Mouse (Mus musculus): ENCODE data around the gene Sirt4.
A peak's percentile ranks its signal among the peaks of the same experiment; 100 is the strongest.
"Not testable (repeated sequence)": the region's sequence is repeated elsewhere in the genome, so short reads cannot be mapped to it uniquely, and the experiment has no call there.

The Sirt4 gene

DNA sequence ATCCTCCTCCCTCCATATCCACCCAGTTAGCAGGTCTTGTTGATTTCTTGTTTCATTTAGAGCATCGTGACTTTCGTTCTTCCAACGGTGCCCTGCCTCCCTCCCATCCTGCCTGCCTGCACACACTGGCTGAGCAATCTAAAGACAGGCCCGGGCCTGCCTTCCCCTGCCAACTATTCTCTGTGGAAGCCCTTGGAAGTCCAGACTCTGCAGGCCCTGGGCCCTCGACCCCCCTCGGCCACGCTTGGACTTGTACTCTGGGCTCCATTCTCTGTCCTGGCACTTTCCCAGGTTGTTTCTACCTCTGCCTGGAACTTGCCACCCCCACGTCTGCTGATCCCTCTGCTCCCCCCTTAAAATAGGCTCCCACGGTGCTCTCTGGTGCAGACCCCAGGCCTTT lies 41.4 kb upstream of the Sirt4 start:
- H3K4me1 ChIP-seq (replicated peaks; ENCODE audit: low read depth, low read length), result peaks cover 93% of the 10 kb centered on the region
- H3K27me3 ChIP-seq (ENCODE audit: insufficient read depth, low read length), result no peaks in the 10 kb centered on the region
- 0 out of 2 replicates have a peak, but pooled peaks cover 2% of the 10 kb centered on the region for H3K36me3 ChIP-seq (ENCODE audit: insufficient read depth, low read length)
- H3K4me3 ChIP-seq (replicated peaks; ENCODE audit: low read length), result peak overlapping the region; percentile 41
- H3K9me3 ChIP-seq (ENCODE audit: low read length), result no peaks in the 10 kb centered on the region
- TF ChIP-seq NANOG (IDR thresholded peaks at IDR 0.05; ENCODE audit: borderline replicate concordance, low read length), result no peak
- TF ChIP-seq CTCF (conservative IDR thresholded peaks at IDR 0.05; ENCODE audit: low read length), result no peak
- no peak for TF ChIP-seq POU5F1 (IDR thresholded peaks at IDR 0.05; ENCODE audit: borderline replicate concordance, low read length)

DNA sequence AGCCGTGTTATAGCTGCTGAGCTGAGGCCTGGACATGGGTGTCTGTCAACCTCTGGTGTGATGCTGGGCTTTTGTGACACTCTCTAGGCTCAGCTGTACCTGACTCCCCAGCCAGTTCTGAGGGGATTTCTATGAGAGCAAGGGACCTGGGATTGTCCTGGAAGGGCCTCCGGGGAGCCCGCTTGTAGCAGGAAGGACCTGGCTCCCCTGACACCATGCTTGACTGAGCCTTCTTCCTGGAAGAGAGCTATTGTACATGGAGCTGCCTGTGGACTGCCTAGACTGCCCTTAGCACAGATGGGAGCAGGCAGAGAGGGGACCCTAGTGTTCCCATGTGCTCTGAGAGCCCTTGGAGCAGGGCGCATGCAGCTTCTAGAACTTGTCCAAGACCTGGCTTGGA lies 40.9 kb upstream of the Sirt4 start:
- 0 out of 2 replicates have a peak, but pooled peaks cover 2% of the 10 kb centered on the region for H3K36me3 ChIP-seq (ENCODE audit: insufficient read depth, low read length)
- H3K4me3 ChIP-seq (replicated peaks; ENCODE audit: low read length), result no peak overlapping the region
- H3K27me3 ChIP-seq (ENCODE audit: insufficient read depth, low read length), result no peaks in the 10 kb centered on the region
- no peak for TF ChIP-seq POU5F1 (IDR thresholded peaks at IDR 0.05; ENCODE audit: borderline replicate concordance, low read length)
- no peak for TF ChIP-seq CTCF (conservative IDR thresholded peaks at IDR 0.05; ENCODE audit: low read length)
- no peak for TF ChIP-seq NANOG (IDR thresholded peaks at IDR 0.05; ENCODE audit: borderline replicate concordance, low read length)
- no peaks in the 10 kb centered on the region for H3K9me3 ChIP-seq (ENCODE audit: low read length)
- peaks cover 93% of the 10 kb centered on the region for H3K4me1 ChIP-seq (replicated peaks; ENCODE audit: low read depth, low read length)

DNA sequence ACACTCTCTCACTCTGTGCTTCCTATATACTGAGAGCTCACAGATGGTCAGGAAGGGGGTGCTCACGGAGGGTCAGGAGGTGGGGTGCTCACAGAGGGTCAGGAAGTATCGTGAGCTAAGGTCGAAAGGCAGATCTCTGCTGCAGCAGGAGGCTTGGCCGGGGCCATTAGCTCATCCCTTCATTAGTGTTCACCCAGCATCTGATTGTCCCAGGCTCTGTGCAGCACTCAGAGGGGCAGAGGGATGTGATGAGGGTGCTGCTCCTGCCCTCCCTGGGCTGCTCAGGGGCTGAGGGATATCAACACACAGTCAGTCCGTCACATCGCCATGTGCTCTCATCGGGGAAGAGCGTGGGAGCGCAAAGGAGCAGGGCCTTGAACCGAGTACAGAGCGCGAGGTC lies 39.9 kb upstream of the Sirt4 start:
- TF ChIP-seq NANOG (IDR thresholded peaks at IDR 0.05; ENCODE audit: borderline replicate concordance, low read length) (no peak), POU5F1 (IDR thresholded peaks at IDR 0.05; ENCODE audit: borderline replicate concordance, low read length) (no peak), CTCF (conservative IDR thresholded peaks at IDR 0.05; ENCODE audit: low read length) (no peak; the same call in 1 of the 2 replicates)
- H3K9me3 ChIP-seq (ENCODE audit: low read length), result no peaks in the 10 kb centered on the region
- no peaks in the 10 kb centered on the region for H3K27me3 ChIP-seq (ENCODE audit: insufficient read depth, low read length)
- H3K4me3 ChIP-seq (replicated peaks; ENCODE audit: low read length), result peak overlapping the region; percentile 60
- H3K4me1 ChIP-seq (replicated peaks; ENCODE audit: low read depth, low read length), result peaks cover 90% of the 10 kb centered on the region
- 0 out of 2 replicates have a peak, but pooled peaks cover 2% of the 10 kb centered on the region for H3K36me3 ChIP-seq (ENCODE audit: insufficient read depth, low read length)

DNA sequence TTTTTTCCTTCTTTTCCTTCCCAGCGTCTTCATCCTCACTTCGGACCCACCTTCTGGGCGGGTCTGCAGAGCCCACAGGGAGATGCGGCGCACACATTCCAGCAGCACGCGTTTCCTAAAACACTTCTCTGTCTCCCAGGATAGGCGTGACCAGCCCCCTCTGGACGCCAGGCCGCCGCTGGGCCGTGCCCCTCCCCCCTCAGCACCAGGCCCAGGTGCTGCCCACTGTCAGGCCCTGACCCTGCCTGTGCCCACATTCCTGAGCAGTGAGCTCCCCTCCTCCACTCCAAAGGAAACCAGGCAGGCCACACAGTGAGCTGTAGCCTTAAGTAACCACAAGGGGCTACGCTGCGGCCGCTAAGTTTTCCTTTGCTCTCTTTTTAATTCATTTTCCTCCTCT lies 39.4 kb upstream of the Sirt4 start:
- Histone ChIP-seq H3K27me3 (ENCODE audit: insufficient read depth, low read length) (no peaks in the 10 kb centered on the region), H3K9me3 (ENCODE audit: low read length) (no peaks in the 10 kb centered on the region), H3K4me1 (replicated peaks; ENCODE audit: low read depth, low read length) (peaks cover 85% of the 10 kb centered on the region), H3K4me3 (replicated peaks; ENCODE audit: low read length) (peak overlapping the region; percentile 60), H3K36me3 (ENCODE audit: insufficient read depth, low read length) (peaks cover 2% of the 10 kb centered on the region; the same call in 1 of the 2 replicates)
- TF ChIP-seq NANOG (IDR thresholded peaks at IDR 0.05; ENCODE audit: borderline replicate concordance, low read length), result no peak
- TF ChIP-seq POU5F1 (IDR thresholded peaks at IDR 0.05; ENCODE audit: borderline replicate concordance, low read length), result no peak
- no peak; the same call in 1 of the 2 replicates for TF ChIP-seq CTCF (conservative IDR thresholded peaks at IDR 0.05; ENCODE audit: low read length)

DNA sequence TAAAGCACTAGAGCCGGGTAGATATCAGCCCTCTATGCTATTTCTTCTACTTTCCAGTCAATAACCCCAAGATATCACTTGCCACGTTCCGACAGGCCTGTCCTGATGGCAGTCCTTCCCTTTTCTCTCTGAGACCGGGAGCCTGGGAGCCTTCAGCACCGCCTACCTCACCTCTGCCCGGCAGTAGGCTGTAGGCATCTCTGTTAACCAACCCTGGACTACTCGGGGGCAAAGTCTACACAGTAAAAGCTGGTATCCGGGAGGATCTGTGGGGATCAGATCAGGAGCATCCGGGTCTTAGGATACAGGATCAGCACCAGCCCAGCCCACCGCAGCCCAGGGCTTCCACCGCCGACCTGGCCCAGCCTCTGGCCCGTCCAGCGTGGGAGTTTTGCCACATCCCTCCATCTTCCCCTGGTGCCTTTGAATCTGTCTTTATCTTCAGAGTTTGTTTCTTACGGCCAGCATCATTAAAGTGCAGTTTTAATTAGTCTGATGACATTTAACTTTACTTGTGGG lies 38.5 kb upstream of the Sirt4 start:
- H3K27me3 ChIP-seq (ENCODE audit: insufficient read depth, low read length), result no peaks in the 10 kb centered on the region
- TF ChIP-seq POU5F1 (IDR thresholded peaks at IDR 0.05; ENCODE audit: borderline replicate concordance, low read length) (no peak), CTCF (conservative IDR thresholded peaks at IDR 0.05; ENCODE audit: low read length) (no peak), NANOG (IDR thresholded peaks at IDR 0.05; ENCODE audit: borderline replicate concordance, low read length) (no peak)
- H3K4me3 ChIP-seq (replicated peaks; ENCODE audit: low read length), result peak overlapping the region; percentile 2; the same call in 1 of the 2 replicates
- H3K9me3 ChIP-seq (ENCODE audit: low read length), result no peaks in the 10 kb centered on the region
- peaks cover 2% of the 10 kb centered on the region; the same call in 1 of the 2 replicates for H3K36me3 ChIP-seq (ENCODE audit: insufficient read depth, low read length)
- H3K4me1 ChIP-seq (replicated peaks; ENCODE audit: low read depth, low read length), result peaks cover 79% of the 10 kb centered on the region

DNA sequence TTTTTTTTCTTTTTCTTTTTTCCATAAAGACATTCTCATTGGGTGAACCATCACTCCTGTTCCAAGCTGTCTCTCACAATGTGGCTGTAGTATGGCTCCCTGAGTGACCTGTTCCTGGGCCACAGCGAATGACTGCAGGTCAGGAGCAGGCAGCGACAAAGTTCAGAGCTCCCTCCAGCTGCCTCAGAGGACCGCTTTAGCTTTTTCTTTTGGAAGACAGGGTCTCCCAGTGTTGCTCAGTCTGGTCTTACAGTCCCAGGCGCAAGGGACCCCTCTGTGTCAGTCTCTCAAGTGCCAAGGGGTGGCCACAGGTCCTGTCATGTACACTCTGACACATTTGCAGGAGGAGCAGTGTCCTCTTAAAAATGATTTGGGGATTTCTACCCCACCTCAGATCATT lies 38.0 kb upstream of the Sirt4 start:
- peaks cover 76% of the 10 kb centered on the region for H3K4me1 ChIP-seq (replicated peaks; ENCODE audit: low read depth, low read length)
- no peaks in the 10 kb centered on the region for H3K27me3 ChIP-seq (ENCODE audit: insufficient read depth, low read length)
- H3K36me3 ChIP-seq (ENCODE audit: insufficient read depth, low read length), result peaks cover 2% of the 10 kb centered on the region; the same call in 1 of the 2 replicates
- peak overlapping the region; percentile 2; the same call in 1 of the 2 replicates for H3K4me3 ChIP-seq (replicated peaks; ENCODE audit: low read length)
- TF ChIP-seq CTCF (conservative IDR thresholded peaks at IDR 0.05; ENCODE audit: low read length) (no peak), NANOG (IDR thresholded peaks at IDR 0.05; ENCODE audit: borderline replicate concordance, low read length) (no peak), POU5F1 (IDR thresholded peaks at IDR 0.05; ENCODE audit: borderline replicate concordance, low read length) (no peak)
- H3K9me3 ChIP-seq (ENCODE audit: low read length), result no peaks in the 10 kb centered on the region

DNA sequence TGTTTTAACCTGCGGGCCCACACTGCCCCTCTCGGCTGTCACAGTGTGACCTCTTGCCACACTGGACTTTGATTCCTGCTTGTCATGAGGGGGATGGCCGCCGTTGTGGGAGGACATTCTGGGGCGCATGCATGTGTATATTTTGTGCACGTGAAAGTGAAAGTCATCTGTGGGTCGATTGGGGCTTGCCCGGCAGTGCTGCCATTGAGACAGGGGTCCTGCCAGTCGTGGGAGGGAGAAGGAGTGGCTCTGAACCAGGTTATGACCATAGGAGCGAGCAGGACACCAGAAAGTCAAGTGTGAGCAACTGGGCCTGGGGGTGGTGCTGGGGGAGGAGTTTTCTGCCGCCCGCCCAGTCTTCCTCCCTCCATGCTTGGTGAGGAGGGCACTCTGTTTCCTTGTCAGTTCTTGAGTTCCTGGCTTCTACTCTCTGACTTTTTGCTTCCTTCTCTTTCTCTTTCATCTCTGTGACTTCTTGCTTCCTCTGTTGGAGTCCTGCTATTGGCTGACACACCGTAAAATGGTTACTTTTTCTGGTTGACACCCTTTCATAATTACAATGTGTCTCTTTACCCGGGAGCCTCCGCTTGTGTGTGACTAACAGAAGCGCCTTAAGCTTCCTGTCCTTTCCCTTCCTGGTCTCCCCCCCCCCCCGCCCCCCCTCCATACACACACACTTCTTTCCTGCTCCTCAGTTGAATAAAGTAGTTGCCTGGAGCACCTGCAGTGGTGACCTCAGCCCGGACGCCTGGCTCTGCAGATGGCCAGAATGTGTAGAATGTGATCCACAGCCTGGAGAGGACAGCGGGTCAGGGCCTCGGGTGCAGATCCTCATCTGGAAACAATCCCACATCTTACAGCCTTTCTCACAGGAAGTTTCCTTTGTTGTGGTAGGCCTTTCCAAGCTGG lies 37.3 kb upstream of the Sirt4 start:
- peaks cover 76% of the 10 kb centered on the region for H3K4me1 ChIP-seq (replicated peaks; ENCODE audit: low read depth, low read length)
- H3K36me3 ChIP-seq (ENCODE audit: insufficient read depth, low read length), result peaks cover 2% of the 10 kb centered on the region; the same call in 1 of the 2 replicates
- H3K4me3 ChIP-seq (replicated peaks; ENCODE audit: low read length), result peak overlapping the region; percentile 29
- no peak for TF ChIP-seq NANOG (IDR thresholded peaks at IDR 0.05; ENCODE audit: borderline replicate concordance, low read length)
- TF ChIP-seq POU5F1 (IDR thresholded peaks at IDR 0.05; ENCODE audit: borderline replicate concordance, low read length), result no peak
- no peak for TF ChIP-seq CTCF (conservative IDR thresholded peaks at IDR 0.05; ENCODE audit: low read length)
- H3K9me3 ChIP-seq (ENCODE audit: low read length), result no peaks in the 10 kb centered on the region
- no peaks in the 10 kb centered on the region for H3K27me3 ChIP-seq (ENCODE audit: insufficient read depth, low read length)

DNA sequence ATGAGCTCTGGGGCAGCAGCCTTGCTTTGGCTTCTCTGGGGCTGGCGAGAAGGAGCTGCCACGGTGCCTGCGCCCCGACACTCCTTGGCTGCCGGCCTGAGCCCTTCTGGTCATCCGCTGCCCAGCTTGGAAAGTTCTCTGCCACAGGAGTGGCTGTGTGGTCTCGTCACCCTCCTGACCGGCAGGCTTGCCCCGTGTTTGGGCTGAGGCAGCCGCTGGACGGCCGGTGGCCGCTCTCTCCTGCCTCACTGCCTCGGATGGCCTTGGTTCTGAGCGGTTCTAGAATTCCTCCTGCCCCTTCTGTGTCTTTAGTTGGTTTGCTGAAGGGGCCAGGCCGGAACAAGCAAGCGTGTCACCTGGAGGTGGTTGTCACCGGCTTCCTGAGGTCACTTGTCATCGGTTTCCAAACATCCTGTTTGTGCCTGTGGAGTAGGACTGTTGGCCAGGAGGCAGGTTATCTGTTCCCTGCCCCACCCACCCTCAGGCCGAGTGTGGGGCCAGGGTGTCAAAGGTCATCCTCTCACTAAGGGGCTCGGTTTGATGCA lies 35.9 kb upstream of the Sirt4 start:
- H3K4me1 ChIP-seq (replicated peaks; ENCODE audit: low read depth, low read length), result peaks cover 67% of the 10 kb centered on the region
- no peaks in the 10 kb centered on the region for H3K27me3 ChIP-seq (ENCODE audit: insufficient read depth, low read length)
- H3K9me3 ChIP-seq (ENCODE audit: low read length), result no peaks in the 10 kb centered on the region
- TF ChIP-seq CTCF (conservative IDR thresholded peaks at IDR 0.05; ENCODE audit: low read length) (no peak), NANOG (IDR thresholded peaks at IDR 0.05; ENCODE audit: borderline replicate concordance, low read length) (no peak), POU5F1 (IDR thresholded peaks at IDR 0.05; ENCODE audit: borderline replicate concordance, low read length) (no peak)
- peak overlapping the region; percentile 61 for H3K4me3 ChIP-seq (replicated peaks; ENCODE audit: low read length)
- peaks cover 2% of the 10 kb centered on the region; the same call in 1 of the 2 replicates for H3K36me3 ChIP-seq (ENCODE audit: insufficient read depth, low read length)

DNA sequence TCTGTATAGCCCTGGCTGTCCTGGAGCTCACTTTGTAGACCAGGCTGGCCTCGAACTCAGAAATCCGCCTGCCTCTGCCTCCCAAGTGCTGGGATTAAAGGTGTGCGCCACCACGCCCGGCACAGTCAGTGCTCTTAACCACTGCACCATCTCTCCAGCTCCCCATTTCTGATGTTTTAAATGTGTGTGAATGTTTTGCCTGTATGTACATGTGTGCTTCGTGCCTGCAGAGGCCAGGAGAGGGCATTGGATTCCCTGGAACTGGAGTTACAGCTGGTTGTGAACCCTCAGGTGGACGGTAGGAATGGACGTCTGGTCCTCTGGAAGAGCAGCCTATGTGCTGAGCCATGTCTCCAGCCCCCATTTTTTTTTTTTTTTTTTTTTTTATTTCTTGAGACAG lies 33.7 kb upstream of the Sirt4 start:
- not testable (repeated sequence) for H3K9me3 ChIP-seq (ENCODE audit: low read length); H3K4me3 ChIP-seq (replicated peaks; ENCODE audit: low read length); H3K27me3 ChIP-seq (ENCODE audit: insufficient read depth, low read length); H3K36me3 ChIP-seq (ENCODE audit: insufficient read depth, low read length)
- peaks cover 66% of the 10 kb centered on the region for H3K4me1 ChIP-seq (replicated peaks; ENCODE audit: low read depth, low read length)
